Comparison of ENCODE assay signal across 9 mouse cellular contexts in the genomic region with DNA sequence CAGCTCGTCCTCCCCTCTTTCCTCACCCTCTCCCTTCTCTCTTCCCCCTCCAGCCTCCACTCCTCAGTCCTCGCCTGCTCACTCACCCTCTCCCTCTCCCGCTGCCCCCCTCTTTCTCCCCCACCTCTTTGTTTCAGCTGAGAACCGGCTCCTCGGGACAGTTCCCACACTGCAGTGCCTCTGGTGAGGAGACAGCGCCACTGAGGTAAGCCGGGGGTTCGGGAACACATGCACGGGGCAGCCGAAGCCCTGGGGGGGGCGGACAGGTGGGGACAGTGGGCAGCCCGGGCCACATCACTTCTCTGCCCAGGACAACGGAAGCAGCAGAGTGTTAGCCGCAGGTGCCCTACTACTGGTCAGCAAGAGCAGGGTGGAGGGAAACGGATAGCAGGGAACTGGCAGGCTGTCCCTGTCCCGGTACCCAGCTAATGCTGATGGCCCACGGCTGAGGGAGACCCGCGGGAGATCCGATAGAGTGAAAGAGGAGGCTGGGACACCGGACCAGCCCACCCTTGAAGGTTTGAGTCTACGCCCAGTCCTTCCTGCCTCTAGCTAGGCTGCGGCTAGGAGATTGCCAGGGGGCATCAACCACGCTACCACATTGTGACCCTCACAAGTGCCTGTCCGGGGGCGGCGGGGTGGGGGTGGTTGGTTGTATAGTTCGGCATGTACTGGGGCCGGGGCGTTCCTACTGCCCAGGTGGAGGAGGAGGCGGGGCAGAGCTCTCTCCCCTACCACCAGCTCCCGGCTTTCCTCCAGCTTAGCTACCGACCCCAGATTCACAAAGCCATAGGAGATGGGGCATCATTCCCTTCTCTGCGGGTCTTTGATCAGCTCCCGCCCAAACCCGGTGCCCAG. TPM values are rescaled to one million over a fixed set of nuclear protein-coding genes. Genes with fewer than 3 reads are reported as not detected.
DNase-seq lines count a peak whose midpoint lies in the region; ATAC-seq and TF ChIP-seq lines count a peak whose summit lies in the region.
"Had no signal": no experiment of that assay in that cellular context is flagged by ENCODE, and none has a peak within 500 bp of the region (broad histone marks: within the 10 kb centered on the region; RNA-seq: fewer than 3 reads in every experiment).

No protein-coding gene starts in this region.

- TF ChIP-seq CTCF in CH12.LX (conservative IDR thresholded peaks at IDR 0.05 in 1 of 2, IDR thresholded peaks at IDR 0.05 in 1 of 2; ENCODE audit: low read depth in 2 of 2, low read length in 2 of 2), result no peak

- no peak for TF ChIP-seq RAD21 in CH12.LX (IDR thresholded peaks at IDR 0.05; ENCODE audit: low read depth, low read length)

- H3K79me2 ChIP-seq in CH12.LX (replicated peaks; ENCODE audit: control insufficient read depth, extremely low read depth, insufficient read depth, poor library complexity, severe bottlenecking), result no peaks in the 10 kb centered on the region

- no peaks in the 10 kb centered on the region; a peak in 1 of 4 replicates for H3K4me1 ChIP-seq in CH12.LX (ENCODE audit: control insufficient read depth in 1 of 2, insufficient read depth in 2 of 2)

- TF ChIP-seq POLR2A in CH12.LX (IDR thresholded peaks at IDR 0.05; ENCODE audit: low read depth, low read length), result no peak

- no peak overlapping the region for H3K27ac ChIP-seq in CH12.LX (ENCODE audit: insufficient read depth, low read depth)

- H3K27me3 ChIP-seq in CH12.LX (replicated peaks), result peaks cover 78% of the 10 kb centered on the region

- in situ Hi-C loops in CH12.LX (cut with MboI; ENCODE audit: low pct_ligation_motif_present, low pct_unique_long_range_greater_than_20kb, low sequenced_read_pairs), result no loop called here

- H3K9me3 ChIP-seq in CH12.LX (replicated peaks; ENCODE audit: low read length), result no peaks in the 10 kb centered on the region

- 0 out of 2 replicates have a peak, but pooled peaks have one; percentile 31 for ATAC-seq in cerebellum, adult (ENCODE audit: insufficient number of reproducible peaks, low FRiP score, low TSS enrichment)
- peak; percentile 8 for ATAC-seq in granulocyte monocyte progenitor cell, adult 5-6 weeks (replicated peaks; ENCODE audit: poor library complexity, severe bottlenecking)
- peak; percentile 13; the same call in 1 of the 2 replicates for ATAC-seq in megakaryocyte progenitor cell, adult 5-6 weeks (replicated peaks; ENCODE audit: poor library complexity)

- DNase-seq in cerebellum, adult 9-10 months, result no peak
- DNase-seq in CH12.LX (ENCODE audit: extremely low read depth), result no peak
- no peak for DNase-seq in spleen, postnatal 36 days (ENCODE audit: low spot score in 2 of 2)
- DNase-seq in thymus, postnatal 10 days (ENCODE audit: low spot score in 2 of 2), result no peak
- no peak for DNase-seq in frontal cortex, postnatal 36 days (ENCODE audit: low spot score in 2 of 2)

- no peak for TF ChIP-seq EP300 in CH12.LX (IDR thresholded peaks at IDR 0.05; ENCODE audit: low read length)

- no peak overlapping the region for H3K4me3 ChIP-seq in CH12.LX (replicated peaks in 1 of 3; ENCODE audit: low read depth in 2 of 3, low read length in 2 of 3, poor library complexity in 1 of 3)

- H3K9ac ChIP-seq in CH12.LX (ENCODE audit: insufficient read depth, low read depth), result no peak overlapping the region

- no peaks in the 10 kb centered on the region for H3K36me3 ChIP-seq in CH12.LX (replicated peaks in 1 of 2; ENCODE audit: control insufficient read depth in 1 of 2, insufficient read depth in 1 of 2, low read length in 1 of 2)

- dilution Hi-C loops in CH12.LX (cut with MboI; ENCODE audit: extremely low pct_ligation_motif_present, extremely low pct_unique_long_range_greater_than_20kb, low sequenced_read_pairs), result no loop called here

- H3K4me2 ChIP-seq in CH12.LX (ENCODE audit: insufficient read depth, low read depth, poor library complexity, severe bottlenecking), result peak overlapping the region; percentile 40

TF ChIP-seq in CH12.LX, 34 proteins besides CTCF, POLR2A, EP300 and RAD21:
- TF ChIP-seq ZC3H11A (IDR thresholded peaks at IDR 0.05; ENCODE audit: low read depth, low read length), result no peak
- TF ChIP-seq BHLHE40 (IDR thresholded peaks at IDR 0.05; ENCODE audit: low read depth, low read length), result no peak
TF ChIP-seq in CH12.LX: peak in this region for 0.

RNA-seq across cellular contexts. Expression of a gene that starts 9.2 kb away (rescaled TPM):
- total RNA-seq in CH12.LX (2012; rRNA removed) (3.0 and 3.4 TPM in 2 replicates), CH12.LX (2014; rRNA removed) (2.1 and 3.0 TPM in 2 replicates)
- polyA plus RNA-seq in CH12.LX (2012; ENCODE audit: insufficient read length, low read depth), result 2.8 and 3.1 TPM in 2 replicates
- 0.26 TPM in 1 of 2 replicates, not detected in the other for total RNA-seq in granulocyte monocyte progenitor cell, adult 5-6 weeks (2014; fragmentation: Nextera tagmentation)
- total RNA-seq in granulocyte monocyte progenitor cell, adult 5-6 weeks (2017), result 0.56 and 2.6 TPM in 2 replicates
- 0.37 and 0.39 TPM in 2 replicates for total RNA-seq in megakaryocyte progenitor cell, adult 5-6 weeks (2015)
- 0.98 and 1.2 TPM in 2 replicates for total RNA-seq in megakaryocyte progenitor cell, adult 5-6 weeks (2017)

RNA-seq across cellular contexts. Expression of a gene that starts 22.0 kb away (rescaled TPM):
- total RNA-seq in CH12.LX (2012; rRNA removed), result 70.4 and 90.7 TPM in 2 replicates
- total RNA-seq in CH12.LX (2014; rRNA removed), result 117 and 131 TPM in 2 replicates
- polyA plus RNA-seq in CH12.LX (2012; ENCODE audit: insufficient read length, low read depth), result 93.6 and 100 TPM in 2 replicates
- 59.4 and 68.2 TPM in 2 replicates for total RNA-seq in granulocyte monocyte progenitor cell, adult 5-6 weeks (2014; fragmentation: Nextera tagmentation)
- 68.6 and 86.0 TPM in 2 replicates for total RNA-seq in granulocyte monocyte progenitor cell, adult 5-6 weeks (2017)
- total RNA-seq in megakaryocyte progenitor cell, adult 5-6 weeks (2015), result 58.1 and 58.5 TPM in 2 replicates
- total RNA-seq in megakaryocyte progenitor cell, adult 5-6 weeks (2017), result 63.6 and 72.5 TPM in 2 replicates

RNA-seq across cellular contexts. Expression of a gene that starts 50.8 kb away (rescaled TPM):
- total RNA-seq in CH12.LX (2012; rRNA removed), result 86.0 and 103 TPM in 2 replicates
- 54.7 and 60.1 TPM in 2 replicates for total RNA-seq in CH12.LX (2014; rRNA removed)
- 99.8 and 111 TPM in 2 replicates for polyA plus RNA-seq in CH12.LX (2012; ENCODE audit: insufficient read length, low read depth)
- total RNA-seq in granulocyte monocyte progenitor cell, adult 5-6 weeks (2014; fragmentation: Nextera tagmentation), result 34.1 and 42.6 TPM in 2 replicates
- total RNA-seq in granulocyte monocyte progenitor cell, adult 5-6 weeks (2017), result 12.5 and 23.4 TPM in 2 replicates
- 14.3 and 16.9 TPM in 2 replicates for total RNA-seq in megakaryocyte progenitor cell, adult 5-6 weeks (2015)
- 15.5 and 23.7 TPM in 2 replicates for total RNA-seq in megakaryocyte progenitor cell, adult 5-6 weeks (2017)

RNA-seq across cellular contexts. Expression of a gene that starts 52.2 kb away (rescaled TPM):
- total RNA-seq in CH12.LX (2012; rRNA removed) (0.29 and 0.47 TPM in 2 replicates), CH12.LX (2014; rRNA removed) (0.08 and 0.16 TPM in 2 replicates)
- polyA plus RNA-seq in CH12.LX (2012; ENCODE audit: insufficient read length, low read depth), result 0.48 and 0.74 TPM in 2 replicates
- total RNA-seq in granulocyte monocyte progenitor cell, adult 5-6 weeks (2014; fragmentation: Nextera tagmentation), result not detected in 2 replicates
- total RNA-seq in granulocyte monocyte progenitor cell, adult 5-6 weeks (2017), result not detected in 2 replicates
- total RNA-seq in megakaryocyte progenitor cell, adult 5-6 weeks (2015), result not detected in 2 replicates
- total RNA-seq in megakaryocyte progenitor cell, adult 5-6 weeks (2017), result not detected in 2 replicates
- total RNA-seq: neutrophil, adult 5-6 weeks had no signal

RNA-seq across cellular contexts. Expression of a gene that starts 54.1 kb away (rescaled TPM):
- total RNA-seq in CH12.LX (2012; rRNA removed) (120 and 156 TPM in 2 replicates), CH12.LX (2014; rRNA removed) (177 and 186 TPM in 2 replicates)
- 129 and 131 TPM in 2 replicates for polyA plus RNA-seq in CH12.LX (2012; ENCODE audit: insufficient read length, low read depth)
- total RNA-seq in granulocyte monocyte progenitor cell, adult 5-6 weeks (2014; fragmentation: Nextera tagmentation), result 79.7 and 84.8 TPM in 2 replicates
- 81.4 and 87.5 TPM in 2 replicates for total RNA-seq in granulocyte monocyte progenitor cell, adult 5-6 weeks (2017)
- 45.1 and 46.4 TPM in 2 replicates for total RNA-seq in megakaryocyte progenitor cell, adult 5-6 weeks (2015)
- 67.5 and 80.6 TPM in 2 replicates for total RNA-seq in megakaryocyte progenitor cell, adult 5-6 weeks (2017)
